Mouse (Mus musculus) MEL (cell line): ENCODE data around the gene AW011738.

Source experiments
- CTCF ChIP-seq, 3 experiments: IDR thresholded peaks in 2 of 3; conservative IDR thresholded peaks in 1 of 3; 2 replicates each; pipeline ENCODE4 v1.5.1; 2011 to 2012; ENCODE audit warnings: low read length in 3 of 3, low read depth in 2 of 3, mild to moderate bottlenecking in 2 of 3, improper control_type of control experiment in 1 of 3, inconsistent platforms in 1 of 3, mixed read lengths in 1 of 3, moderate library complexity in 1 of 3; ENCODE audit not compliant: control insufficient read depth in 1 of 3, insufficient read depth in 1 of 3, poor library complexity in 1 of 3, severe bottlenecking in 1 of 3
- EP300 ChIP-seq, 2 experiments: IDR thresholded peaks; 2 replicates each; pipeline ENCODE4 v1.6.1; 2011; ENCODE audit warnings: improper control_type of control experiment in 2 of 2, low read length in 2 of 2, low read depth in 1 of 2, mild to moderate bottlenecking in 1 of 2
- GABPA ChIP-seq: IDR thresholded peaks from 2 replicates; pipeline ENCODE4 v1.6.1; 2012; ENCODE audit warnings: low read depth, mild to moderate bottlenecking, inconsistent platforms, low read length, improper control_type of control experiment, moderate library complexity
- KAT2A ChIP-seq: conservative IDR thresholded peaks from 2 replicates; pipeline ENCODE4 v1.6.1; 2012; ENCODE audit warnings: low read depth, low read length, improper control_type of control experiment, inconsistent platforms
- MAX ChIP-seq: IDR thresholded peaks from 2 replicates; pipeline ENCODE4 v1.6.1; 2011; ENCODE audit warnings: low read length, improper control_type of control experiment
- MEF2A ChIP-seq: IDR thresholded peaks from 2 replicates; pipeline ENCODE4 v1.6.1; 2014; ENCODE audit warnings: low read depth, mild to moderate bottlenecking, inconsistent platforms, low read length, improper control_type of control experiment; ENCODE audit not compliant: poor library complexity, insufficient replicate concordance, severe bottlenecking; ENCODE audit errors: extremely low read depth
- POLR2A ChIP-seq, 2 experiments: IDR thresholded peaks; 2 replicates each; pipeline ENCODE4 v1.6.1; 2011 to 2012; ENCODE audit warnings: low read length in 2 of 2, mild to moderate bottlenecking in 2 of 2, control low read depth in 1 of 2, improper control_type of control experiment in 1 of 2, low read depth in 1 of 2, moderate library complexity in 1 of 2; ENCODE audit not compliant: control insufficient read depth in 1 of 2, insufficient read depth in 1 of 2, poor library complexity in 1 of 2
- TBP ChIP-seq: IDR thresholded peaks from 2 replicates; pipeline ENCODE4 v1.8.0; 2011; ENCODE audit warnings: low read depth, low read length, improper control_type of control experiment
- ZC3H11A ChIP-seq: IDR thresholded peaks from 2 replicates; pipeline ENCODE4 v1.6.1; 2012; ENCODE audit warnings: low read depth, mild to moderate bottlenecking, inconsistent platforms, low read length, improper control_type of control experiment

- TF ChIP-seq POLR2A (IDR thresholded peaks at IDR 0.05; ENCODE audit: control insufficient read depth in 1 of 2, insufficient read depth in 1 of 2, low read depth in 1 of 2, low read length in 2 of 2, poor library complexity in 1 of 2): no peak
- no peak for TF ChIP-seq CTCF (IDR thresholded peaks at IDR 0.05 in 2 of 3, conservative IDR thresholded peaks at IDR 0.05 in 1 of 3; ENCODE audit: control insufficient read depth in 1 of 3, insufficient read depth in 1 of 3, low read depth in 2 of 3, low read length in 3 of 3, poor library complexity in 1 of 3, severe bottlenecking in 1 of 3)
- TF ChIP-seq KAT2A: no peak
- TF ChIP-seq EP300 (IDR thresholded peaks at IDR 0.05; ENCODE audit: low read depth in 1 of 2, low read length in 2 of 2): 0 out of 4 replicates have a peak, but pooled peaks of 1 of the 2 experiments have one; percentile 45
- no peak for TF ChIP-seq GABPA
- no peak for TF ChIP-seq MEF2A
- TF ChIP-seq ZC3H11A: no peak
- no peak for TF ChIP-seq TBP
- no peak for TF ChIP-seq MAX
Observed at GRCm38 (mm10) chr4:156183747-156184146, 19.4 kb upstream of the AW011738 start.
